Mouse (Mus musculus) heart, embryonic 16.5 days (tissue): Measurements from ENCODE around the gene Cbln3. TPM values are rescaled to one million over a fixed set of nuclear protein-coding genes. Genes with fewer than 3 reads are reported as not detected.

Experiments
- ATAC-seq: fragments of 200-750 bp; cut with Nextera tagmentation; replicated peaks from 2 replicates; pipeline ENCODE4 v1.8.0; 2017; ENCODE audit warnings: moderate number of reproducible peaks; ENCODE audit not compliant: insufficient read depth, low FRiP score; ENCODE audit errors: extremely low read depth
- H3K27ac ChIP-seq: fragments of 300-500 bp; sonication (generic); 2 replicates; pipeline ENCODE4 v1.5.1; 2014; ENCODE audit warnings: mild to moderate bottlenecking, low read length, control low read depth, moderate library complexity
- H3K27me3 ChIP-seq: fragments of 300-500 bp; sonication (generic); 2 replicates; pipeline ENCODE4 v1.6.1; 2014; ENCODE audit warnings: low read length, mixed read lengths; ENCODE audit not compliant: control insufficient read depth, insufficient read depth
- H3K36me3 ChIP-seq: fragments of 300-500 bp; sonication (generic); 2 replicates; pipeline ENCODE4 v1.6.1; 2014; ENCODE audit not compliant: control insufficient read depth, insufficient read depth
- H3K4me1 ChIP-seq: fragments of 300-500 bp; sonication (generic); 2 replicates; pipeline ENCODE4 v1.6.1; 2014; ENCODE audit warnings: low read length, mixed read lengths; ENCODE audit not compliant: control insufficient read depth, insufficient read depth
- H3K4me2 ChIP-seq: fragments of 300-500 bp; sonication (generic); 2 replicates; pipeline ENCODE4 v1.6.1; 2014; ENCODE audit warnings: low read depth, mild to moderate bottlenecking, control low read depth, low read length
- H3K4me3 ChIP-seq: fragments of 300-500 bp; sonication (generic); 2 replicates; pipeline ENCODE4 v1.5.1; 2014; ENCODE audit warnings: mild to moderate bottlenecking, control low read depth, low read length
- H3K9ac ChIP-seq: fragments of 300-500 bp; sonication (generic); 2 replicates; pipeline ENCODE4 v1.6.1; 2014; ENCODE audit warnings: low read length, control low read depth
- H3K9me3 ChIP-seq: fragments of 300-500 bp; sonication (generic); replicated peaks from 2 replicates; pipeline ENCODE4 v1.6.1; 2016; ENCODE audit warnings: low read length; ENCODE audit not compliant: control insufficient read depth
- WGBS: fragments of 180-500 bp; shearing (Covaris S2); extraction: QIAGEN DNeasy Blood & Tissue Kit; methylation state at CpG from one replicate; pipeline ENCODE4 v1.1.7; 2014; 5-methylcytosine and 5-hydroxymethylcytosine counted together
- polyA plus RNA-seq: library from polyadenylated mRNA; unstranded; fragments of >200 nt; fragmentation: Nextera tagmentation; extraction: Ambion mirVana; gene quantifications from 2 replicates; pipeline ENCODE4 v1.2.1, GENCODE M21; 2015

Gene Cbln3
- polyA plus RNA-seq, 1 experiment from 2014 or later, result 0.59 TPM

DNA sequence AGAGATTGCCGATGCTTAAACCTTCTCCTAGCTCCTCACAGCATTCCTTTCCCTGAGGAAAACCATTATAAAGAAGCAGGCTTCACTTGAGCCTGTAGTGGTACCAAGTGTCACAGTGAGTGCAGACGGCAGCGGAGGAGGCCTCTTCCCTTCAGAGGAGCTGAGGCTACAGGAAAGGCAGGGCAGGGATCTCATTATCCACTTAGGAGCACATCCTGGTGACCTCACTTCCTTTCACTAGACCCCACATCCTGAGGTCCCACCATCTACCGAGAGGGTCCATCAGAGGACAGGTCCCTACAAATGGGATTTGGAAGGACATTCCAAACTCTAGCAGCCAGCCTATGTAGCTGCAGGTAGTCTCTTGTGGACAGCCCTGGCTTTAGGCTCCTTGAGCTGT is 26.6 kb downstream of the Cbln3 start:
- no peak for ATAC-seq
- Histone ChIP-seq H3K36me3 (no peaks in the 10 kb centered on the region), H3K27ac (peak overlapping the region; percentile 69), H3K27me3 (no peaks in the 10 kb centered on the region), H3K4me1 (peaks cover 58% of the 10 kb centered on the region), H3K9me3 (no peaks in the 10 kb centered on the region), H3K9ac (peak overlapping the region; percentile 0), H3K4me3 (peak overlapping the region; percentile 10; the same call in 1 of the 2 replicates), H3K4me2 (peak overlapping the region; percentile 69)
- WGBS, result 36% methylated on average over 4 of the region's 4 CpGs

DNA sequence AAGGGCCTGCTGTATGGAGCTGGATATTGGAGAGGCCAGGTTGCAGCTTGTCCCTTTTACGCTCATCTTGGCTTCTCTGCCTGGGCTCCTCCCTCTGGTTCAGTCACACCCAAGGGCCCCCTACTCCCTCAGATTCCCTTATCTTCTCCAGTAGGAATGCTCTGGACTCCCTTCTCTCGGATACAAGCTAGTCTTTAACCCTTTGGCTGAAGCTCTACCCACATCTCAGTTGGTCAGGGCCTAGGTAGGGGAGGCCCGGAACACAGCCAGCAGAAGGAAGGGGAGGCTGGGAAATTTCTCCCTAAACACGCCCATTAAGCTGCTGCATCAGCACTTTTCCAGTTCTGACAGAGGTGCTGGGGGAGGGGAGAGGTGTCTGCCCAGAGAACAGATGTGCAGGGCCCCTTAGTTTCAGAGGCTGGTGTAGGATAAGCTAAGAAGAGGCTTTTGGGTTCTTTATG is 29.1 kb downstream of the Cbln3 start:
- Histone ChIP-seq H3K4me1 (peaks cover 44% of the 10 kb centered on the region), H3K36me3 (no peaks in the 10 kb centered on the region), H3K27ac (peak overlapping the region; percentile 94), H3K9me3 (no peaks in the 10 kb centered on the region), H3K27me3 (no peaks in the 10 kb centered on the region), H3K9ac (peak overlapping the region; percentile 86), H3K4me3 (peak overlapping the region; percentile 72), H3K4me2 (peak overlapping the region; percentile 69)
- 8% methylated on average over 4 of the region's 4 CpGs for WGBS
- peak; percentile 24 for ATAC-seq

DNA sequence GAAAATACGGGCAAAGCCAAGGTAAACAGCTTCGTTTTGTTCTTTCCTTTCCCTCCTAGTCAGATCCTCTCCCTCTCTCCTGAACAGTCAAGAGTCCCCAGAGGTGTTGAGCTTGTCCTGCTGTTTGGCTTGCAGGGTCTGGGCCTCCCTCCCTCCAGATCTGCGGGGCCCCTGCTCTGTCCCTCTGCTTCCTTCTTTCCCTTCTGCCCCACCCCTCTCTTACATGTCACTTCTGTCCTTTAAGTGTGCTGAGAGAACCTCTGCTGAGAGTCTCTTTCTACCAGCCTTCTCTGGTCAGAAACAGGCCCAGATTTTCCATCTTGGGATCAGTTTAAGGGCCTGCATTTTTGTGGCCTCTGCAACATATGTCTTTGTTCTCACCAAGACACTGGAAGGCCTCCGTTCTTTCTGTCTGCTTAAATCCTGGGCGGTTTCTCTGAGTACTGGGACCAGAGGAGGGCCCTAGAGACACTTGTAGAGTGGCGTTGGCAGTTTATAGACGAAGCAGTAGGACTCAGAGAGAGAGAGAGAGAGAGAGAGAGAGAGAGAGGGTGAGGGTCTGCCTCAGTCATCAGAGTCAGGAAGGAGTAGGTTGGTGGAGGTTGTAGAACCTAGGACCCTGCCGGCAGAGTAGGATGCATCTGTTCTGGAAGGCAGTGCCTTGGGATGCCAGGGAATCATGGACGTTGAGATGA is 29.6 kb downstream of the Cbln3 start:
- WGBS, result under 1% methylated on average over 9 of the region's 9 CpGs
- peak; percentile 28 for ATAC-seq
- H3K4me1 ChIP-seq, result peaks cover 43% of the 10 kb centered on the region

DNA sequence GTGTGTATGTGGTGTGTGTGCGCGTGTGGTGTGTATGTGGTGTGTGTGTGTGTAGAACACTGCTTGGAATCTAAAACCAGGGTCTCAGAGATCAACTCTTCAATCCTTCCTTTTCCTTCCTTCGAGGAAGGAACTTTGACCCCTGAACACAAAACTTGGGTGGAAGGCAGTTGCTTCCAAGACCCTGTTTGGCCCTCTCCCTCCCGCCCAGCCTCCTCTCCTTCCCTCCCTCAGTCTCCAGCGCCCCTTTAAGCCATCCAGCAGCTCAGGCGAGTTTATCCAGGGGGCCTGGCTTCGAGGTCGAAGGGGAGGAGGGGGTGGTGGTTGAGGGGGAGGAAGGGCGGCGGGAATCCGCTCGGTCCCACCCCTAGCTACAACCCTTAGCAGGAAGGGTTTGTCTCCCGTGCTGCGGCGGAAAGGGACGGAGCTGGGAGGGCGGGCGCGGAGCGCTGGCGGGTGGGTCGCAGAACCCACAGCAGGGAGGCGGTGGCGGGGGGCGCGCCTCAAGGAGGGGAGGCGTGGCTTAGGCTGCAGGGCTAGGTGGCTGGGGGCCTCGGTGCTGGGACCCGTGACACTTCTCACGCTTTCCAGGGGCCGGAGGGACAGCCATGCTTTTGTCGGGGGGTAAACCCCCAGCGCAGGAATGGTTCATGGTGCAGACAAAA is 30.4 kb downstream of the Cbln3 start, which contains the start of gene Nynrin:
Nynrin (plus strand) TSS at position 390 of the 665 bp plus-strand sequence.
- WGBS, result 4% methylated on average over 28 of the region's 33 CpGs
- H3K9me3 ChIP-seq, result no peaks in the 10 kb centered on the region
- peak within 1 kb of the TSS; percentile 69 for H3K4me2 ChIP-seq
- ATAC-seq, result peak; percentile 89
- H3K27ac ChIP-seq, result peak within 1 kb of the TSS; percentile 94
- no peaks in the 10 kb centered on the region for H3K36me3 ChIP-seq
- H3K4me3 ChIP-seq, result peak within 1 kb of the TSS; percentile 72
- H3K4me1 ChIP-seq, result peaks cover 40% of the 10 kb centered on the region
- H3K9ac ChIP-seq, result peak within 1 kb of the TSS; percentile 86
- H3K27me3 ChIP-seq, result no peaks in the 10 kb centered on the region

More for the DNA sequence above, 29.6 kb downstream of the Cbln3 start:
- H3K9ac ChIP-seq, result peak overlapping the region; percentile 86
- no peaks in the 10 kb centered on the region for H3K9me3 ChIP-seq
- no peaks in the 10 kb centered on the region for H3K36me3 ChIP-seq
- no peaks in the 10 kb centered on the region for H3K27me3 ChIP-seq
- peak overlapping the region; percentile 69 for H3K4me2 ChIP-seq
- peak overlapping the region; percentile 72 for H3K4me3 ChIP-seq
- peak overlapping the region; percentile 94 for H3K27ac ChIP-seq

DNA sequence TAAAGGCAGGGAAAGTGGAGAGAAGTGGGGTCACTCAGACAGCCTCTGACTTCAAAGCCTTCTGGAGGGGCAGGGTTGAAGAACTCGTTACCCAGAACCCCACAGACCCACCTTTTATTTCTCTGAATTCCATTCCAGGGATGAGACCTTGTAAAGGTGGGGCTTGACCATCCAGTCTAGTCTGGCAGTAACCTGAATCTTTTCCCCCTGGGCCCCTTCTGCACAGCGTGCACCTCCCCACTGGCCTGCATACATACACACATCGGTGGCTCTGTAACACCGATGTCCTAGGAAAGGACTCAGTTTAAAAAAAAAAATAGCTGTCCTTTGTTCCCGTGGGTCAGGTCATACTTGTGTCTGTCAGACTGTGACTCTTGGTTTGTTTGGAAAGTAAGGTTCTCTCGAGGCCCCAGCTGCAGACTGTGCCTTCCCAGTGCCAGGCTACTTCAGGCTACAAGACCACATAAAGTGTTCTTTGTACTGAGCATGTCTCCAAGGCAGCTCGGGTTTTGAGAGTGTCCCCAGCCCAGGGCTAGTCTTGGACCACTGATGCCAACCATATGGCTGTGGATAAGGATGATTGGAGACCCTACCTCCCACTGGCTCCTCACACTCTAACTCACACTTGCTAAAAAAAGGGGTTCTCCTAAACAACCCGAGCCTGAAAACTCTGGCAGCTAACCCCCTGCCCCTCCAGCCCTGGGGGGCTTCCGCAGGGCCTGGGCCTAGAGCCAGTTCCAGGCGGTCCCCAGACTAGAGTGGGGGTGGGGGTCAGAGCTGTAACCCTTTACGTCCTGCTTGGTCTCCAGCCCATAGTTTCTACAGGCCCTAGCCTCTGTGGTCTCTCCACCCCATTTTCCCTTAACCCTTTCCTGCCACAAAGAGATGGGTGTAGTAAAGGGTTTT is 31.3 kb downstream of the Cbln3 start:
- no peaks in the 10 kb centered on the region for H3K9me3 ChIP-seq
- H3K4me2 ChIP-seq, result peak overlapping the region; percentile 69
- peak overlapping the region; percentile 72 for H3K4me3 ChIP-seq
- no peaks in the 10 kb centered on the region for H3K27me3 ChIP-seq
- 9% methylated on average over 11 of the region's 11 CpGs for WGBS
- no peaks in the 10 kb centered on the region for H3K36me3 ChIP-seq
- ATAC-seq, result peak; percentile 37
- H3K27ac ChIP-seq, result peak overlapping the region; percentile 94
- H3K4me1 ChIP-seq, result peaks cover 36% of the 10 kb centered on the region
- peak overlapping the region; percentile 86 for H3K9ac ChIP-seq

DNA sequence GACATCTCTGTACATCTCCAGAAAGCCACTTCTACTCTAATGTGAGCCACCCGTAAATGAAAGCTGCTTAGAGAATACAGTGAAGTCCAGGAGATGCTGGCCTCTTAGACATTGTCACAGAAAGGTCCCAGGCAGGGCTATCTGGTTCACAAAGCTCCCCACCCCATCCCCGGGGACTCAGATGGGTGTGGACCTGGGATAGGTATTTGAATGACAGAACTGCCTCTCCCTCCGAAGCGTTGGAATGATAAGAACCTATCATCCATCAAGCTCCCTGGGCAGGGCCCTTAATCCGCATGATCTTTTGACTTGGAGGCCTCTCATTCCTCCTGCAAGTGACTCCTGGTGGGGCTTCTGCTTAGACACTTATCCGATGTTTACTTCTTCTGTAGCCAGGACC is 33.3 kb downstream of the Cbln3 start:
- H3K4me3 ChIP-seq, result no peak overlapping the region
- H3K9ac ChIP-seq, result no peak overlapping the region
- no peak overlapping the region for H3K4me2 ChIP-seq
- WGBS, result 55% methylated on average over 6 of the region's 6 CpGs
- no peaks in the 10 kb centered on the region for H3K9me3 ChIP-seq
- no peaks in the 10 kb centered on the region for H3K27me3 ChIP-seq
- H3K36me3 ChIP-seq, result no peaks in the 10 kb centered on the region
- ATAC-seq, result no peak
- peaks cover 19% of the 10 kb centered on the region for H3K4me1 ChIP-seq
- H3K27ac ChIP-seq, result no peak overlapping the region

DNA sequence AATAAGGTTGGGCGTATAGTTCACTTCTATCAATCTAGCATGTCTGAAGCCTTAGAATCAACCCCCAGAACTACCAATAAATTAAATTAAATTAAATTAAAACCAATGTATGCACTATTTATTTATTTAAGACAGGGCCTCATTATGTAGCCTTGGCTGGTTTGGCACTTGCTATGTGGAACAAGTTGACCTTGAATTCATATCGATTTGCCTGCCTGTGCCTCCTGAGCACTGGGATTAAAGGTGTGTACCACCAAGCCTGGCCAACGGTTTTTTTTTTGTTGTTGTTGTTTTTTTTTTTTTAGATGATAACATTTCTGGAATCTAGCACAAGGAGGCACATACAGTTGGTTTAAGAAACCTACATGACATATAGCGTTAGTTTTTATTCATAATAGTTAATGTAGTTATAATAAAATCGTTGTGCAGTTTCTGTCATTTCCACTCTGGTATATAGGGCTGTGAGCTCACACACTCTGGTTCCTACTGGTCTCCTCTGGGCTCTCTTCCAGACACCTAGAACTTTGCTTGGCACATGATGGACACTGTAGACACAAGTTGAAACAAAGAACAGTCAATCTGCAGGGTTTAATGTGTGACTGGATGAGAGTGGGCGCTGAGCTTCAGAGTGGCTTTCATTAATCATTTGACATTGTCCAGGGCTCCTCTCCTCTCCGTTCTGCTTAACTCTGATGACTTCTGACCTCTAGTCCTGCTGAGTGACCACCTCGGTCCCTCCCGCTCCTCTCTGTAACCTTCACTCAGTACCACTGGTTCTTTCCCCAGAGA is 38.5 kb downstream of the Cbln3 start:
- no peaks in the 10 kb centered on the region for H3K27me3 ChIP-seq
- no peak overlapping the region for H3K27ac ChIP-seq
- no peak overlapping the region for H3K4me2 ChIP-seq
- no peaks in the 10 kb centered on the region for H3K4me1 ChIP-seq
- no peaks in the 10 kb centered on the region for H3K9me3 ChIP-seq
- no peak overlapping the region for H3K9ac ChIP-seq
- 0 out of 2 replicates have a peak, but pooled peaks have one; percentile 14 for ATAC-seq
- no peak overlapping the region for H3K4me3 ChIP-seq
- WGBS, result 65% methylated on average over 9 of the region's 9 CpGs
- H3K36me3 ChIP-seq, result no peaks in the 10 kb centered on the region

DNA sequence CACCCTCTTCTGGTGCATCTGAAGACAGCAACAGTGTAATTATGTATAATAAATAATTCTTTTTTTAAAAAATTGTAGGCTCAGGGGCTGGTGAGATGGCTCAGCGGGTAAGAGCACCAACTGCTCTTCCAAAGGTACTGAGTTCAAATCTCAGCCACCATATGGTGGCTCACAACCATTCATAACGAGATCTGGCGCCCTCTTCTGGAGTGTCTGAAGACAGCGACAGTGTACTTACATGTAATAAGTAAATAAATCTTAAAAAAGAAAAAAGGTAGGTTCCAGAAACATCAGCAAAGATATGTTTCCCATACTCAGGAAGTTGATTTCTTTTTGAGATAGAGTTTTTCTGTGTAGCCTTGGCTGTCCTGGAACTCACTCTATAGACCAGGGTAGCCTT is 41.4 kb downstream of the Cbln3 start:
- Histone ChIP-seq H3K4me1 (no peaks in the 10 kb centered on the region), H3K4me2 (no peak overlapping the region), H3K4me3 (no peak overlapping the region), H3K9me3 (no peaks in the 10 kb centered on the region), H3K9ac (no peak overlapping the region), H3K36me3 (no peaks in the 10 kb centered on the region), H3K27me3 (no peaks in the 10 kb centered on the region), H3K27ac (no peak overlapping the region)
- 70% methylated on average over 4 of the region's 4 CpGs for WGBS
- no peak for ATAC-seq
